Comparison of ENCODE assay signal across 18 mouse cellular contexts in genomic region chr7:128519316-128520050, GRCm38 (mm10). TPM values are rescaled to one million over a fixed set of nuclear protein-coding genes. Genes with fewer than 3 reads are reported as not detected.
DNase-seq lines count a peak whose midpoint lies in the region; ATAC-seq lines count a peak whose summit lies in the region.
"Had no signal": no experiment of that assay in that cellular context is flagged by ENCODE, and none has a peak within 500 bp of the region (broad histone marks: within the 10 kb centered on the region; RNA-seq: fewer than 3 reads in every experiment).

No protein-coding gene starts in this region.

- no peak for DNase-seq in heart, adult 18-20 months
- DNase-seq in right cerebral cortex, adult 2 months (ENCODE audit: low spot score in 2 of 2) = peak; percentile 38 to 43
- no peak for DNase-seq in right cerebral cortex, postnatal 4 days
- DNase-seq in forelimb bud, embryonic 11.5 days (ENCODE audit: low read depth, low spot score) = peak; percentile 74
- no peak for DNase-seq in kidney, postnatal 36 days
- DNase-seq in cerebellum, postnatal 4 days (ENCODE audit: low spot score in 2 of 2) = no peak
- DNase-seq in hindbrain, embryonic 11.5 days (ENCODE audit: low spot score) = no peak
- DNase-seq: adrenal gland, postnatal 36 days; B cell, adult 2 months; cerebellum, adult 9-11 months; gastrocnemius, postnatal 36 days; right cerebral cortex, postnatal 14 days had no signal

- H3K27me3 ChIP-seq in heart, embryonic 14.5 days (ENCODE audit: control insufficient read depth, insufficient read depth, low read length) = no peaks in the 10 kb centered on the region
- H3K27me3 ChIP-seq in hindbrain, embryonic 11.5 days (ENCODE audit: control insufficient read depth, insufficient read depth, low read length) = peaks cover 11% of the 10 kb centered on the region

- no peaks in the 10 kb centered on the region for H3K9me3 ChIP-seq in heart, embryonic 14.5 days (ENCODE audit: control insufficient read depth, low read length)
- no peaks in the 10 kb centered on the region for H3K9me3 ChIP-seq in hindbrain, embryonic 11.5 days (ENCODE audit: control insufficient read depth, low read length)
- H3K9me3 ChIP-seq: hindbrain, embryonic 10.5 days; midbrain, embryonic 10.5 days had no signal

- no peak overlapping the region; the same call in 1 of the 2 replicates for H3K9ac ChIP-seq in heart, embryonic 14.5 days (ENCODE audit: low read length)
- H3K9ac ChIP-seq in hindbrain, embryonic 11.5 days (ENCODE audit: low read depth, low read length) = no peak overlapping the region
- H3K9ac ChIP-seq: liver, embryonic 14.5 days had no signal

- peak overlapping the region in 1 of 2 experiments; percentile 5; a peak in 1 of 4 replicates for H3K4me3 ChIP-seq in heart, embryonic 14.5 days (ENCODE audit: control insufficient read depth in 1 of 2, insufficient read depth in 1 of 2, low read depth in 1 of 2, low read length in 2 of 2)
- no peak overlapping the region for H3K4me3 ChIP-seq in hindbrain, embryonic 11.5 days (ENCODE audit: low read depth, low read length)
- H3K4me3 ChIP-seq: hindbrain, embryonic 10.5 days; midbrain, embryonic 10.5 days had no signal

- peak overlapping the region; percentile 46 for H3K4me2 ChIP-seq in heart, embryonic 14.5 days (ENCODE audit: low read length)
- H3K4me2 ChIP-seq in hindbrain, embryonic 11.5 days (replicated peaks; ENCODE audit: low read depth, low read length) = no peak overlapping the region

- no peaks in the 10 kb centered on the region for H3K36me3 ChIP-seq in heart, embryonic 14.5 days (ENCODE audit: control insufficient read depth, insufficient read depth, low read length)
- H3K36me3 ChIP-seq in hindbrain, embryonic 11.5 days (ENCODE audit: control insufficient read depth, insufficient read depth, low read length) = no peaks in the 10 kb centered on the region
- H3K36me3 ChIP-seq: hindbrain, embryonic 10.5 days; midbrain, embryonic 10.5 days had no signal

- 46% methylated on average over 16 of the region's 16 CpGs for WGBS in heart, embryonic 14.5 days
- 76% methylated on average over 16 of the region's 16 CpGs for WGBS in hindbrain, embryonic 11.5 days

- ATAC-seq in heart, embryonic 14.5 days (ENCODE audit: insufficient number of reproducible peaks, insufficient read depth, low FRiP score, low read depth) = no peak
- ATAC-seq in hindbrain, embryonic 11.5 days (ENCODE audit: low FRiP score) = no peak
- ATAC-seq: inflammation-experienced regulatory T-cells, adult 6 months; lung, postnatal 0 days had no signal

- H3K4me1 ChIP-seq in heart, embryonic 14.5 days (ENCODE audit: control insufficient read depth in 2 of 2, insufficient read depth in 2 of 2, low read length in 2 of 2) = peaks cover 8% of the 10 kb centered on the region in 2 experiments; a peak in 3 of 4 replicates
- no peaks in the 10 kb centered on the region; the same call in 1 of the 2 replicates for H3K4me1 ChIP-seq in hindbrain, embryonic 11.5 days (replicated peaks; ENCODE audit: control insufficient read depth, insufficient read depth, low read length)

- H3K27ac ChIP-seq in heart, embryonic 14.5 days (replicated peaks in 1 of 2; ENCODE audit: control insufficient read depth in 1 of 2, insufficient read depth in 1 of 2, low read depth in 2 of 2, low read length in 2 of 2) = no peak overlapping the region
- no peak overlapping the region for H3K27ac ChIP-seq in hindbrain, embryonic 11.5 days (ENCODE audit: low read depth, low read length)
- H3K27ac ChIP-seq: hindbrain, embryonic 10.5 days; liver, embryonic 14.5 days; midbrain, embryonic 10.5 days had no signal

RNA-seq across cellular contexts. Expression of gene Bag3, which starts 3.9 kb away (rescaled TPM):
- polyA plus RNA-seq in heart, embryonic 14.5 days (2014; fragmentation: Nextera tagmentation; extraction: Ambion mirVana) = 24.5 and 26.9 TPM in 2 replicates
- 100 to 1,000 TPM; 298 to 330 TPM for total RNA-seq in heart, adult 18-20 months (2021)
- 4.3 and 5.6 TPM in 2 replicates for polyA plus RNA-seq in hindbrain, embryonic 11.5 days (2014; fragmentation: Nextera tagmentation; extraction: Ambion mirVana)

RNA-seq across cellular contexts. Expression of gene Tial1, which starts 58.0 kb away (rescaled TPM):
- 22.0 and 23.9 TPM in 2 replicates for polyA plus RNA-seq in heart, embryonic 14.5 days (2014; fragmentation: Nextera tagmentation; extraction: Ambion mirVana)
- total RNA-seq in heart, adult 18-20 months (2021) = 10 to 100 TPM; 40.1 to 43.4 TPM
- polyA plus RNA-seq in hindbrain, embryonic 11.5 days (2014; fragmentation: Nextera tagmentation; extraction: Ambion mirVana) = 42.0 and 50.4 TPM in 2 replicates

Comparison
In these comparisons a context has a peak if more than half of its experiments do, and no peak if none do; other contexts are left out.
1. DNase-seq: peak in right cerebral cortex, adult 2 months (2 of 2) and forelimb bud, embryonic 11.5 days (single experiment); none in heart, adult 18-20 months (0 of 2), right cerebral cortex, postnatal 4 days (single experiment), kidney, postnatal 36 days (0 of 2), cerebellum, postnatal 4 days (0 of 2) and hindbrain, embryonic 11.5 days (single experiment).